Mouse (Mus musculus) T-helper 17 cell (primary cell): ENCODE data around the gene Arid1b.

Experiments
- in situ Hi-C, 2 experiments: fragments of 300-600 bp; cut with MboI, MseI; formaldehyde crosslinking; loops; 1 replicate in 1 of 2; 2 replicates in 1 of 2; pipeline ENCODE4 v1.15.1; 2025; ENCODE audit warnings: high pct_unique_total_duplicates in 2 of 2

Gene Arid1b

GRCm38 (mm10) chr17:4994813-4995560, 855 bp downstream of the Arid1b start:
- in situ Hi-C loops: no loop called here

- in situ Hi-C loops: no loop called here
Measured at GRCm38 (mm10) chr17:4995561-4996051, 1.5 kb downstream of the Arid1b start.

- in situ Hi-C loops: no loop called here
Measured at GRCm38 (mm10) chr17:4996121-4996813, 2.1 kb downstream of the Arid1b start.

GRCm38 (mm10) chr17:4996814-4997549, 2.9 kb downstream of the Arid1b start:
- in situ Hi-C loops: no loop called here

- in situ Hi-C loops: no loop called here
Measured at GRCm38 (mm10) chr17:4997968-4998367, 3.8 kb downstream of the Arid1b start.

- in situ Hi-C loops: no loop called here
Measured at GRCm38 (mm10) chr17:4999256-4999655, 5.1 kb downstream of the Arid1b start.

- in situ Hi-C loops: loop anchor here (10.0 to 25.0 kb wide), 2 partner anchors 1438 to 1785 kb away; partner anchors contain the start of genes Ezr (in 1 of the 2) and Tfb1m (in 1 of the 2)
Measured at GRCm38 (mm10) chr17:5000001-5000400, 5.9 kb downstream of the Arid1b start.

GRCm38 (mm10) chr17:5000871-5001270, 6.7 kb downstream of the Arid1b start:
- in situ Hi-C loops: loop anchor here (10.0 to 25.0 kb wide), 2 partner anchors 1439 to 1784 kb away; partner anchors contain the start of genes Ezr (in 1 of the 2) and Tfb1m (in 1 of the 2)

- in situ Hi-C loops: loop anchor here (10.0 to 25.0 kb wide), 2 partner anchors 1439 to 1783 kb away; partner anchors contain the start of genes Ezr (in 1 of the 2) and Tfb1m (in 1 of the 2)
Measured at GRCm38 (mm10) chr17:5001531-5002131, 7.5 kb downstream of the Arid1b start.

GRCm38 (mm10) chr17:5002937-5003508, 8.9 kb downstream of the Arid1b start:
- in situ Hi-C loops: loop anchor here (10.0 to 25.0 kb wide), 2 partner anchors 1441 to 1782 kb away; partner anchors contain the start of genes Ezr (in 1 of the 2) and Tfb1m (in 1 of the 2)

- in situ Hi-C loops: loop anchor here (10.0 to 25.0 kb wide), 2 partner anchors 1442 to 1781 kb away; partner anchors contain the start of genes Ezr (in 1 of the 2) and Tfb1m (in 1 of the 2)
Measured at GRCm38 (mm10) chr17:5004266-5004665, 10.1 kb downstream of the Arid1b start.

- in situ Hi-C loops: loop anchor here (5.0 to 25.0 kb wide), 3 partner anchors 97 to 1780 kb away; partner anchors contain the start of genes Ezr (in 1 of the 2) and Tfb1m (in 1 of the 2)
Measured at GRCm38 (mm10) chr17:5004706-5005105, 10.6 kb downstream of the Arid1b start.

- in situ Hi-C loops: loop anchor here (5.0 to 25.0 kb wide), 3 partner anchors 98 to 1780 kb away; partner anchors contain the start of genes Ezr (in 1 of the 2) and Tfb1m (in 1 of the 2)
Measured at GRCm38 (mm10) chr17:5005285-5005684, 11.2 kb downstream of the Arid1b start.

GRCm38 (mm10) chr17:5007156-5007658, 13.1 kb downstream of the Arid1b start:
- in situ Hi-C loops: loop anchor here (5.0 to 25.0 kb wide), 3 partner anchors 100 to 1778 kb away; partner anchors contain the start of genes Ezr (in 1 of the 2) and Tfb1m (in 1 of the 2)

- in situ Hi-C loops: loop anchor here (5.0 to 25.0 kb wide), 3 partner anchors 101 to 1777 kb away; partner anchors contain the start of genes Ezr (in 1 of the 2) and Tfb1m (in 1 of the 2)
Measured at GRCm38 (mm10) chr17:5008236-5008635, 14.1 kb downstream of the Arid1b start.

GRCm38 (mm10) chr17:5008761-5009160, 14.6 kb downstream of the Arid1b start:
- in situ Hi-C loops: loop anchor here (5.0 to 25.0 kb wide), 3 partner anchors 101 to 1776 kb away; partner anchors contain the start of genes Ezr (in 1 of the 2) and Tfb1m (in 1 of the 2)

- in situ Hi-C loops: loop anchor here (5.0 to 25.0 kb wide), 3 partner anchors 102 to 1775 kb away; partner anchors contain the start of genes Ezr (in 1 of the 2) and Tfb1m (in 1 of the 2)
Measured at GRCm38 (mm10) chr17:5009526-5010260, 15.6 kb downstream of the Arid1b start.

GRCm38 (mm10) chr17:5010781-5011180, 16.6 kb downstream of the Arid1b start:
- in situ Hi-C loops: loop anchor here in 1 of 2 experiments (25.0 kb wide), 1 partner anchor 1448 kb away; the partner anchor contains the start of gene Tfb1m
